ENCODE assay signal across 10 mouse cellular contexts in genomic region chr16:95811092-95811491, GRCm38 (mm10).
A peak's percentile ranks its signal among the peaks of the same experiment; 100 is the strongest.
DNase-seq lines count a peak whose midpoint lies in the region; ATAC-seq and TF ChIP-seq lines count a peak whose summit lies in the region.
"Had no signal": no experiment of that assay in that cellular context is flagged by ENCODE, and none has a peak within 500 bp of the region (broad histone marks: within the 10 kb centered on the region; RNA-seq: fewer than 3 reads in every experiment).

No protein-coding gene starts in this region.

- H3K27ac ChIP-seq in hindbrain, embryonic 10.5 days: peak overlapping the region; percentile 9; the same call in 1 of the 2 replicates
- no peak overlapping the region for H3K27ac ChIP-seq in hindbrain, postnatal 0 days
- peak overlapping the region; percentile 43 for H3K27ac ChIP-seq in brown adipose tissue, adult 24 weeks (replicated peaks; ENCODE audit: low read depth, low read length)
- H3K27ac ChIP-seq in forebrain, embryonic 15.5 days (replicated peaks): no peak overlapping the region
- H3K27ac ChIP-seq in liver, embryonic 12.5 days: no peak overlapping the region
- H3K27ac ChIP-seq: forebrain, embryonic 12.5 days; layer of hippocampus, adult 2 months had no signal

- no peak for ATAC-seq in hindbrain, postnatal 0 days
- ATAC-seq in forebrain, embryonic 15.5 days (replicated peaks): no peak
- no peak for ATAC-seq in liver, embryonic 12.5 days

- H3K27me3 ChIP-seq in hindbrain, embryonic 10.5 days (ENCODE audit: insufficient read depth, poor library complexity, severe bottlenecking): no peaks in the 10 kb centered on the region
- H3K27me3 ChIP-seq in hindbrain, postnatal 0 days (ENCODE audit: insufficient read depth, low read length): no peaks in the 10 kb centered on the region
- no peaks in the 10 kb centered on the region for H3K27me3 ChIP-seq in forebrain, embryonic 15.5 days
- no peaks in the 10 kb centered on the region for H3K27me3 ChIP-seq in liver, embryonic 12.5 days (replicated peaks)
- H3K27me3 ChIP-seq: forebrain, embryonic 12.5 days had no signal

- no peak overlapping the region for H3K4me3 ChIP-seq in hindbrain, embryonic 10.5 days
- H3K4me3 ChIP-seq in hindbrain, postnatal 0 days (ENCODE audit: low read length): no peak overlapping the region
- H3K4me3 ChIP-seq in brown adipose tissue, adult 24 weeks (ENCODE audit: insufficient read depth, low read depth, low read length): no peak overlapping the region
- H3K4me3 ChIP-seq in forebrain, embryonic 15.5 days: no peak overlapping the region
- no peak overlapping the region for H3K4me3 ChIP-seq in liver, embryonic 12.5 days
- H3K4me3 ChIP-seq: forebrain, embryonic 12.5 days; layer of hippocampus, adult 2 months had no signal

- no peaks in the 10 kb centered on the region for H3K36me3 ChIP-seq in hindbrain, embryonic 10.5 days
- no peaks in the 10 kb centered on the region for H3K36me3 ChIP-seq in hindbrain, postnatal 0 days (ENCODE audit: insufficient read depth, low read length)
- H3K36me3 ChIP-seq in forebrain, embryonic 15.5 days: no peaks in the 10 kb centered on the region
- H3K36me3 ChIP-seq in liver, embryonic 12.5 days: no peaks in the 10 kb centered on the region
- H3K36me3 ChIP-seq: forebrain, embryonic 12.5 days had no signal

- no peaks in the 10 kb centered on the region for H3K9me3 ChIP-seq in hindbrain, embryonic 10.5 days
- no peaks in the 10 kb centered on the region for H3K9me3 ChIP-seq in hindbrain, postnatal 0 days (ENCODE audit: low read length)
- H3K9me3 ChIP-seq in forebrain, embryonic 15.5 days: no peaks in the 10 kb centered on the region
- no peaks in the 10 kb centered on the region for H3K9me3 ChIP-seq in liver, embryonic 12.5 days (replicated peaks)
- H3K9me3 ChIP-seq: forebrain, embryonic 12.5 days had no signal

- H3K4me2 ChIP-seq in hindbrain, postnatal 0 days (ENCODE audit: low read depth, low read length): no peak overlapping the region
- no peak overlapping the region for H3K4me2 ChIP-seq in forebrain, embryonic 15.5 days (replicated peaks)
- H3K4me2 ChIP-seq in liver, embryonic 12.5 days: no peak overlapping the region
- H3K4me2 ChIP-seq: forebrain, embryonic 12.5 days had no signal

- H3K9ac ChIP-seq in hindbrain, postnatal 0 days (replicated peaks; ENCODE audit: low read length): no peak overlapping the region
- no peak overlapping the region for H3K9ac ChIP-seq in forebrain, embryonic 15.5 days (replicated peaks)
- no peak overlapping the region for H3K9ac ChIP-seq in liver, embryonic 12.5 days
- H3K9ac ChIP-seq: forebrain, embryonic 12.5 days had no signal

- 85% methylated on average over 6 of the region's 6 CpGs for WGBS in hindbrain, embryonic 10.5 days
- WGBS in hindbrain, postnatal 0 days: 52% methylated on average over 6 of the region's 6 CpGs
- WGBS in forebrain, embryonic 15.5 days: 60% methylated on average over 6 of the region's 6 CpGs
- WGBS in liver, embryonic 12.5 days (ENCODE audit: insufficient replicate concordance): 60% methylated on average over 6 of the region's 6 CpGs

- H3K4me1 ChIP-seq in hindbrain, embryonic 10.5 days (replicated peaks): no peaks in the 10 kb centered on the region; the same call in 1 of the 2 replicates
- H3K4me1 ChIP-seq in hindbrain, postnatal 0 days (ENCODE audit: insufficient read depth, low read length): peaks cover 6% of the 10 kb centered on the region; the same call in 1 of the 2 replicates
- H3K4me1 ChIP-seq in brown adipose tissue, adult 24 weeks (ENCODE audit: control insufficient read depth, insufficient read depth, insufficient read length, low read length): peaks cover 3% of the 10 kb centered on the region; the same call in 1 of the 2 replicates
- H3K4me1 ChIP-seq in forebrain, embryonic 15.5 days: 0 out of 2 replicates have a peak, but pooled peaks cover 3% of the 10 kb centered on the region
- H3K4me1 ChIP-seq in liver, embryonic 12.5 days: no peaks in the 10 kb centered on the region
- H3K4me1 ChIP-seq: forebrain, embryonic 12.5 days had no signal

- no peak for DNase-seq in hindbrain, embryonic 10.5 days (ENCODE audit: low spot score)
- no peak for DNase-seq in hindbrain, postnatal 0 days (ENCODE audit: low spot score)
- DNase-seq in kidney, postnatal 25 days: peak; percentile 82 to 86
- peak; percentile 36 for DNase-seq in testis, postnatal 14 days (ENCODE audit: low spot score)
- DNase-seq in layer of hippocampus, adult 9-10 months (ENCODE audit: low spot score): no peak

- no peak for TF ChIP-seq CTCF in hindbrain, postnatal 0 days (IDR thresholded peaks at IDR 0.05; ENCODE audit: low read depth)

Comparison
In these comparisons a context has a peak if more than half of its experiments do, and no peak if none do; other contexts are left out.
1. H3K27ac ChIP-seq: peak in hindbrain, embryonic 10.5 days (single experiment) and brown adipose tissue, adult 24 weeks (single experiment); none in hindbrain, postnatal 0 days (single experiment), forebrain, embryonic 15.5 days (single experiment) and liver, embryonic 12.5 days (single experiment).
2. DNase-seq: peak in kidney, postnatal 25 days (2 of 2) and testis, postnatal 14 days (single experiment); none in hindbrain, embryonic 10.5 days (single experiment), hindbrain, postnatal 0 days (single experiment) and layer of hippocampus, adult 9-10 months (single experiment).